Mouse (Mus musculus): ENCODE data around the gene Hap1. TPM values are rescaled to one million over a fixed set of nuclear protein-coding genes. Genes with fewer than 3 reads are reported as not detected.
"Not testable (repeated sequence)": the region's sequence is repeated elsewhere in the genome, so short reads cannot be mapped to it uniquely, and the experiment has no call there.

The Hap1 gene
- polyA plus RNA-seq, 1 experiment from 2014 or later: 164 TPM

DNA sequence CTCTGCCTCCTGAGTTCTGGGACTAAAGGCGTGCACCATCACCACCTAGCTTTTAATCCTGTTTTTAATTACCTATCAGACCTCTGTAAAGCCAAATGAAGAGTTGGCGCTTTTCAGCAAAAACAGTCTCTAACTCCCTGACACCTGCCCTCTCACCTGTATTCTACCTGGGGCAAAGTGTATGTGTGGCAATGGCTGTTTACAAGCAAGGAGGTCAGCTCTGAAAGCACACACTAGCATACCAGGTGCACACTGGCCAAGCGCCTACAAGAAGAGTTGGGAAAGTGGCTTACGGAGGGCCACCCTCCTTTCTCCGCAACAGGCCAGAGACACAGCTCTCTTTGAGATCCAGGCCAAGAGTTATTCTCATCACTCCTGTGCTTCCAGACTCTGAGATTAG, 40.5 kb downstream of the Hap1 start:
- Histone ChIP-seq H3K27ac (ENCODE audit: low read length) (no peak overlapping the region), H3K4me3 (replicated peaks; ENCODE audit: low read length) (no peak overlapping the region), H3K36me3 (ENCODE audit: control insufficient read depth, insufficient read depth) (no peaks in the 10 kb centered on the region), H3K4me1 (replicated peaks; ENCODE audit: control insufficient read depth, insufficient read depth, low read length) (peaks cover 10% of the 10 kb centered on the region; the same call in 1 of the 2 replicates), H3K4me2 (ENCODE audit: low read length) (no peak overlapping the region), H3K27me3 (replicated peaks; ENCODE audit: control insufficient read depth, insufficient read depth, low read length) (no peaks in the 10 kb centered on the region), H3K9ac (replicated peaks; ENCODE audit: low read depth, low read length) (no peak overlapping the region), H3K9me3 (ENCODE audit: control insufficient read depth, low read length) (no peaks in the 10 kb centered on the region)
- no peak for ATAC-seq
- WGBS: 94% methylated on average over 5 of the region's 5 CpGs

- no peak for ATAC-seq
- Histone ChIP-seq H3K9ac (replicated peaks; ENCODE audit: low read depth, low read length) (no peak overlapping the region), H3K27ac (ENCODE audit: low read length) (no peak overlapping the region), H3K4me2 (ENCODE audit: low read length) (no peak overlapping the region), H3K9me3 (ENCODE audit: control insufficient read depth, low read length) (no peaks in the 10 kb centered on the region), H3K36me3 (ENCODE audit: control insufficient read depth, insufficient read depth) (no peaks in the 10 kb centered on the region), H3K4me3 (replicated peaks; ENCODE audit: low read length) (no peak overlapping the region), H3K4me1 (replicated peaks; ENCODE audit: control insufficient read depth, insufficient read depth, low read length) (peaks cover 6% of the 10 kb centered on the region; the same call in 1 of the 2 replicates), H3K27me3 (replicated peaks; ENCODE audit: control insufficient read depth, insufficient read depth, low read length) (no peaks in the 10 kb centered on the region)
- 94% methylated on average over 6 of the region's 6 CpGs for WGBS
Observed at GRCm38 (mm10) chr11:100313424-100313823, 42.5 kb downstream of the Hap1 start.

DNA sequence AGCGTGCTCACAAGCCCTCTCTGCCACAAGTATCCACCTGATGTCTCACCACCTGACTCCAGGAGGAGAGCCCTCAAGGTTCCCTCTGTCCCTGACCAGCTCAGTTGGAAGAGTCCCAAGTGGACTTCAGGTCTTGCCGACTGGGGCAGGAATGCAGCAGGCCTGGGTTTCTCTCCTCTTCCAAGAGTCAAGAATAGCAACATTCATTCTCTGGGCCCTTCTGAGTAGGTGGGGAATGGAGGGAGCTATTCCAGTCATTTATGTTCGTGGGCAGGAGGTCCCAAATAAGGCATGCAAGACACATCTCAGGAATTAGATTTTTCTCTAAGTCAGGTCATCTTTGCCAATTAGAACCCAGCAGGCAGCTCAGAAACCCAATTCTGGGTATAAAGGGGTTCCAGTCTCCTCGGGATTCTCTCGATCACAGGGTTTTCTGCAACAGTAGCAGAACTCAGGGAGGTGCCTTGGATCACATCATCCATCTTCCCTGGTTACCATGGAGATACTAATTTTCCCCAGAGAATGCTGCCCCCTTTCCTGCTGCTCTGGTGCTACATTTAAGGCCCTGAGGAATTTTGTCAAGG, 43.7 kb downstream of the Hap1 start:
- Histone ChIP-seq H3K9ac (replicated peaks; ENCODE audit: low read depth, low read length) (no peak overlapping the region), H3K9me3 (ENCODE audit: control insufficient read depth, low read length) (no peaks in the 10 kb centered on the region), H3K36me3 (ENCODE audit: control insufficient read depth, insufficient read depth) (no peaks in the 10 kb centered on the region), H3K4me3 (replicated peaks; ENCODE audit: low read length) (no peak overlapping the region), H3K4me2 (ENCODE audit: low read length) (no peak overlapping the region), H3K27ac (ENCODE audit: low read length) (no peak overlapping the region), H3K27me3 (replicated peaks; ENCODE audit: control insufficient read depth, insufficient read depth, low read length) (no peaks in the 10 kb centered on the region), H3K4me1 (replicated peaks; ENCODE audit: control insufficient read depth, insufficient read depth, low read length) (peaks cover 6% of the 10 kb centered on the region; the same call in 1 of the 2 replicates)
- ATAC-seq: no peak
- 24% methylated on average over 5 of the region's 5 CpGs for WGBS

DNA sequence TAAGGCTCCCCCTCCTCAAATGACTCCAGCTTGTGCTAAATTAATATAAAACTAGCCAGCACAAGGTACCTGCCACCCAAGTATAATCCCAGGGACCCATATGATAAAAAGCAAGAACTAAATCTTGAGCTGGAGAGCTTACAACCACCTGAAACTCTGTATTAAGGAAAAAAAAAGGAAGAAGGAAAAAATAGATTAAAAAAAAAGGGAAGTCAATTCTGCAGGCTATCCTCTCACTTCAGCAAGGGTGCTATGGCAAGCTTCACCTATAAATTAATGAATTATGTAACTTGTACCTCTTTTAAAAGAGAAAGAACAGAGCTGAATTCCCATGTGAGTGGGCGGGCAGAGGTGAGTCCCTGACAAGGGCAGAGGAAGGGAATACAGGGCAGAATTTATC, 44.3 kb downstream of the Hap1 start:
- H3K9me3 ChIP-seq (ENCODE audit: control insufficient read depth, low read length): no peaks in the 10 kb centered on the region
- no peak overlapping the region for H3K4me2 ChIP-seq (ENCODE audit: low read length)
- H3K27me3 ChIP-seq (replicated peaks; ENCODE audit: control insufficient read depth, insufficient read depth, low read length): no peaks in the 10 kb centered on the region
- ATAC-seq: no peak
- H3K4me3 ChIP-seq (replicated peaks; ENCODE audit: low read length): no peak overlapping the region
- H3K36me3 ChIP-seq (ENCODE audit: control insufficient read depth, insufficient read depth): no peaks in the 10 kb centered on the region
- peaks cover 6% of the 10 kb centered on the region; the same call in 1 of the 2 replicates for H3K4me1 ChIP-seq (replicated peaks; ENCODE audit: control insufficient read depth, insufficient read depth, low read length)
- no peak overlapping the region for H3K27ac ChIP-seq (ENCODE audit: low read length)
- no peak overlapping the region for H3K9ac ChIP-seq (replicated peaks; ENCODE audit: low read depth, low read length)
- WGBS: 87% methylated on average over 1 of the region's 1 CpGs

- not testable (repeated sequence) for H3K4me2 ChIP-seq (ENCODE audit: low read length); H3K4me3 ChIP-seq (replicated peaks; ENCODE audit: low read length); H3K4me1 ChIP-seq (replicated peaks; ENCODE audit: control insufficient read depth, insufficient read depth, low read length); H3K27me3 ChIP-seq (replicated peaks; ENCODE audit: control insufficient read depth, insufficient read depth, low read length); H3K9me3 ChIP-seq (ENCODE audit: control insufficient read depth, low read length); ATAC-seq; H3K9ac ChIP-seq (replicated peaks; ENCODE audit: low read depth, low read length); H3K27ac ChIP-seq (ENCODE audit: low read length); H3K36me3 ChIP-seq (ENCODE audit: control insufficient read depth, insufficient read depth)
- WGBS: 94% methylated on average over 5 of the region's 6 CpGs
Observed at GRCm38 (mm10) chr11:100308672-100309071, 47.3 kb downstream of the Hap1 start.

GRCm38 (mm10) chr11:100307900-100308299, 48.0 kb downstream of the Hap1 start:
- 91% methylated on average over 5 of the region's 5 CpGs for WGBS
- H3K4me2 ChIP-seq (ENCODE audit: low read length): no peak overlapping the region
- H3K4me3 ChIP-seq (replicated peaks; ENCODE audit: low read length): no peak overlapping the region
- H3K27me3 ChIP-seq (replicated peaks; ENCODE audit: control insufficient read depth, insufficient read depth, low read length): no peaks in the 10 kb centered on the region
- no peaks in the 10 kb centered on the region for H3K9me3 ChIP-seq (ENCODE audit: control insufficient read depth, low read length)
- no peak overlapping the region for H3K9ac ChIP-seq (replicated peaks; ENCODE audit: low read depth, low read length)
- ATAC-seq: no peak
- peaks cover 6% of the 10 kb centered on the region; the same call in 1 of the 2 replicates for H3K4me1 ChIP-seq (replicated peaks; ENCODE audit: control insufficient read depth, insufficient read depth, low read length)
- H3K27ac ChIP-seq (ENCODE audit: low read length): no peak overlapping the region
- no peaks in the 10 kb centered on the region for H3K36me3 ChIP-seq (ENCODE audit: control insufficient read depth, insufficient read depth)

DNA sequence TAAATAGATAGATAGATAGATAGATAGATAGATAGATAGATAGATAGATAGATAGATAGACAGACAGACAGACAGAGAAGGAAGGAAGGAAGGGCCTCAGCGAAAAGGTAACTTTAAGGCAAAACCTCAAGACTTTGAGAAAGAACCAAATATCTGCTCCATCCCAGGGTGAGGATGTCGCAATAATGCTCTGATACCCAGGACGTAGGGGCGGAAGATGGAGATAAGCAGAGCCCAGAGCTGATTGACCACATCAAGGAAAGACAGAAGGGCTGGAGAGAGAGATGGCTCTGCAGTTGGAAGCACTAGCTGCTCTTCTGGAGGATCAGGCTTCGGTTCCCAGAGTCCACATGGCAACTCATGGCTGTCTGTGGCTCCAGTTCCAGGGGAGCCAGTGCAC, 54.6 kb downstream of the Hap1 start:
- Histone ChIP-seq H3K4me3 (replicated peaks; ENCODE audit: low read length) (no peak overlapping the region), H3K36me3 (ENCODE audit: control insufficient read depth, insufficient read depth) (no peaks in the 10 kb centered on the region), H3K9me3 (ENCODE audit: control insufficient read depth, low read length) (no peaks in the 10 kb centered on the region), H3K9ac (replicated peaks; ENCODE audit: low read depth, low read length) (no peak overlapping the region), H3K4me2 (ENCODE audit: low read length) (no peak overlapping the region), H3K27ac (ENCODE audit: low read length) (no peak overlapping the region), H3K4me1 (replicated peaks; ENCODE audit: control insufficient read depth, insufficient read depth, low read length) (no peaks in the 10 kb centered on the region), H3K27me3 (replicated peaks; ENCODE audit: control insufficient read depth, insufficient read depth, low read length) (no peaks in the 10 kb centered on the region)
- WGBS: 94% methylated on average over 5 of the region's 5 CpGs
- no peak for ATAC-seq

DNA sequence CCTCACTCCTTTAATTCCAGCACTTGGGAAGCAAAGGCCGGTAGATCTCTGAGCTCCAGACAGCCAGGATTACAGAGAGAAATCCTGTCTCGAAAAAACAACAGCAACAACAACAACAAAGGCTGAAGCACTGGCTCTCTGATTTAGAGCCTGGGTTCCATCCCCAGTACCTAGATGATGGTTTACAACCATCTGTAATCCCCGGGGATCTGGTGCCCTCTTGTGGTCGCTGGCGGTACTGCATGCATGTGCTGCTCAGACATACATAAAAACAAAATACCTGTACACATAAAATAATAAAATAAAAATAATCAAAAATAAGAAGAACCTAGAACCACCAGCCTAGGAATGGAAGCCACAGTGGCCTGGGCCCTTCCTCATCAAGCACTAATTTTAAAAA, 55.6 kb downstream of the Hap1 start:
- Histone ChIP-seq H3K9ac (replicated peaks; ENCODE audit: low read depth, low read length) (no peak overlapping the region), H3K27ac (ENCODE audit: low read length) (no peak overlapping the region), H3K4me1 (replicated peaks; ENCODE audit: control insufficient read depth, insufficient read depth, low read length) (no peaks in the 10 kb centered on the region), H3K4me3 (replicated peaks; ENCODE audit: low read length) (no peak overlapping the region), H3K4me2 (ENCODE audit: low read length) (no peak overlapping the region), H3K9me3 (ENCODE audit: control insufficient read depth, low read length) (no peaks in the 10 kb centered on the region), H3K27me3 (replicated peaks; ENCODE audit: control insufficient read depth, insufficient read depth, low read length) (no peaks in the 10 kb centered on the region), H3K36me3 (ENCODE audit: control insufficient read depth, insufficient read depth) (no peaks in the 10 kb centered on the region)
- 11% methylated on average over 5 of the region's 5 CpGs for WGBS
- no peak for ATAC-seq

DNA sequence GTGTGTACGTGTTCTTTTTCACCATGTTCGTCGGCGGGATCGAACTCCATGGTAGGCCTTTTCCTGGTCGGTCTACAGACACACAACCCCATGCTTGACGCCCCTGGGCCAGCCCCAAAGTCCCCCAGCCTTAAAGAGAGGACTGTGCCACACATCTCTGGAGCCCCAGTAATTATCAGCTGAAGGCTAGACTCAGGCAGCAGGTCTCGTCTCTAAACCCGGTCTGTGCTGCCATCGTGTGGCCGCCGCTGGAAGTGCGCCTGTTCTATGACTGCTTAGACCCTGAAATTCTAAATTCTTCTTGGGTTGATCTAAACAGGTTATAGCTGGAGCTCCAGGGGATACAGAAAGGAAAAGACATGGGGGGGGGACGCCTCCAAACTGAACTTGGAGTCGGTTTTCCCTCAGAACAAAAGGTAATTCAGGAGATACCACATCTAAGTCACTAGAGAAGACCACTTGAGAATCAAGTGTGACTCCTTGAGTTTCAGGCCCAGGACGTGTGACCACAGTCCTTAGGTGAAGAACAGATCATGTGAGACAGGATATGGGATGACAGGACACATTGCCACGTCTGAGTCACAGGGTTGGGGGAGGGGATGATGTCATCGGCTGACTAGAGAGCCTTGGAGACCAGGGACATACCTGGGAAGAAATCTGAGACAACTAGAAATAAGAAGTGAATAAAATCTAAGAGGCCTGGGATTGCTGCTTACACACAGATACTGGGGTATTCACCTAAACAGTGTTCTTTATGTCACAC, 57.5 kb downstream of the Hap1 start:
- H3K36me3 ChIP-seq (ENCODE audit: control insufficient read depth, insufficient read depth): no peaks in the 10 kb centered on the region
- H3K4me2 ChIP-seq (ENCODE audit: low read length): peak overlapping the region; percentile 12
- peak overlapping the region; percentile 2; the same call in 1 of the 2 replicates for H3K4me3 ChIP-seq (replicated peaks; ENCODE audit: low read length)
- H3K27ac ChIP-seq (ENCODE audit: low read length): no peak overlapping the region
- no peaks in the 10 kb centered on the region for H3K27me3 ChIP-seq (replicated peaks; ENCODE audit: control insufficient read depth, insufficient read depth, low read length)
- H3K9ac ChIP-seq (replicated peaks; ENCODE audit: low read depth, low read length): no peak overlapping the region
- H3K9me3 ChIP-seq (ENCODE audit: control insufficient read depth, low read length): no peaks in the 10 kb centered on the region
- peak; percentile 57; the same call in 1 of the 2 replicates for ATAC-seq
- H3K4me1 ChIP-seq (replicated peaks; ENCODE audit: control insufficient read depth, insufficient read depth, low read length): no peaks in the 10 kb centered on the region
- WGBS: 22% methylated on average over 18 of the region's 18 CpGs

All from forebrain, embryonic 16.5 days (tissue).